9 mouse cellular contexts compared by ENCODE assay signal in genomic region chrX:162453821-162454402, GRCm38 (mm10).
DNase-seq lines count a peak whose midpoint lies in the region.
"Had no signal": no experiment of that assay in that cellular context is flagged by ENCODE, and none has a peak within 500 bp of the region (broad histone marks: within the 10 kb centered on the region; RNA-seq: fewer than 3 reads in every experiment).

No protein-coding gene starts in this region.

- peak; percentile 12 for DNase-seq in embryo, embryonic 10.5 days (ENCODE audit: low spot score)
- no peak for DNase-seq in embryo, embryonic 10 days (ENCODE audit: low spot score)
- DNase-seq in kidney, adult 9 months = peak; percentile 10
- DNase-seq in kidney, postnatal 25 days = no peak
- DNase-seq in retina, embryonic 14.5 days (ENCODE audit: low spot score) = peak; percentile 33
- DNase-seq in retina, postnatal 1 day = no peak
- no peak for DNase-seq in adrenal gland, adult 2 months
- no peak for DNase-seq in layer of hippocampus, postnatal 25 days (ENCODE audit: extremely low spot score in 1 of 2, low spot score in 1 of 2)
- DNase-seq: thymus, adult 2 months had no signal

Comparison
In these comparisons a context has a peak if more than half of its experiments do, and no peak if none do; other contexts are left out.
1. DNase-seq: peak in embryo, embryonic 10.5 days (single experiment), kidney, adult 9 months (single experiment) and retina, embryonic 14.5 days (single experiment); none in embryo, embryonic 10 days (single experiment), kidney, postnatal 25 days (0 of 2), retina, postnatal 1 day (single experiment), adrenal gland, adult 2 months (single experiment) and layer of hippocampus, postnatal 25 days (0 of 2).